Mouse (Mus musculus) urinary bladder, postnatal 4 days (tissue): Measurements from ENCODE around the gene Tmc7.

Experiments used
- DNase-seq, 2 experiments: peaks; one replicate each; pipeline ENCODE4 v3.0.0; 2021 to 2022; ENCODE audit warnings: low spot score in 2 of 2

Gene Tmc7

GRCm38 (mm10) chr7:118499784-118500435 is 84.6 kb downstream of the Tmc7 start:
- no peak for DNase-seq

- no peak for DNase-seq
Measured at GRCm38 (mm10) chr7:118498984-118499783, 85.4 kb downstream of the Tmc7 start.

- DNase-seq = no peak
Measured at GRCm38 (mm10) chr7:118494892-118495579, 89.5 kb downstream of the Tmc7 start.

GRCm38 (mm10) chr7:118493892-118494291 is 90.6 kb downstream of the Tmc7 start:
- no peak for DNase-seq

GRCm38 (mm10) chr7:118491431-118492147 is 92.9 kb downstream of the Tmc7 start, which contains the start of gene Itpripl2:
TSS of gene Itpripl2 (minus strand) at chr7:118491975.
- peak; percentile 82 to 84 for DNase-seq

GRCm38 (mm10) chr7:118490666-118491430 is 93.7 kb downstream of the Tmc7 start:
- peak in 1 of 2 experiments; percentile 23 for DNase-seq

GRCm38 (mm10) chr7:118489706-118490665 is 94.5 kb downstream of the Tmc7 start:
- DNase-seq = no peak

- DNase-seq = no peak
Measured at GRCm38 (mm10) chr7:118488060-118488664, 96.4 kb downstream of the Tmc7 start.

GRCm38 (mm10) chr7:118486917-118487316 is 97.6 kb downstream of the Tmc7 start:
- DNase-seq = no peak
